Mouse (Mus musculus): ENCODE measurements at regions not wholly inside any gene's neighbourhood (a gene's known extent, or its start where the extent isn't known, plus 50 kb on each side); places are given as distances from the start of the nearest gene placed in this dataset.

GRCm38 (mm10) chr16:5688322-5688721 lies 196.8 kb upstream of the Rbfox1 start:
- Histone ChIP-seq H3K4me3 (ENCODE audit: extremely low read depth, insufficient read depth, insufficient read length) (no peak overlapping the region), H3K27ac (ENCODE audit: insufficient read depth, low read length) (no peak overlapping the region), H3K36me3 (ENCODE audit: control insufficient read depth, insufficient read depth, low read length) (no peaks in the 10 kb centered on the region), H3K27me3 (ENCODE audit: control insufficient read depth, insufficient read depth, low read length) (no peaks in the 10 kb centered on the region), H3K4me1 (ENCODE audit: control insufficient read depth, insufficient read depth, insufficient read length) (no peaks in the 10 kb centered on the region)
- DNase-seq (ENCODE audit: low read depth in 1 of 2, low spot score in 2 of 2): no peak
- TF ChIP-seq POLR2A (IDR thresholded peaks at IDR 0.05; ENCODE audit: low read depth, low read length) (no peak), CTCF (IDR thresholded peaks at IDR 0.05; ENCODE audit: extremely low read depth, insufficient read depth, insufficient read length, insufficient replicate concordance) (no peak)
- WGBS: 80% methylated on average over 3 of the region's 3 CpGs

GRCm38 (mm10) chr16:5673372-5673960 lies 211.7 kb upstream of the Rbfox1 start:
- 71% methylated on average over 6 of the region's 6 CpGs for WGBS
- TF ChIP-seq CTCF (IDR thresholded peaks at IDR 0.05; ENCODE audit: extremely low read depth, insufficient read depth, insufficient read length, insufficient replicate concordance) (no peak), POLR2A (IDR thresholded peaks at IDR 0.05; ENCODE audit: low read depth, low read length) (no peak)
- no peaks in the 10 kb centered on the region for H3K36me3 ChIP-seq (ENCODE audit: control insufficient read depth, insufficient read depth, low read length)
- H3K4me3 ChIP-seq (ENCODE audit: extremely low read depth, insufficient read depth, insufficient read length): no peak overlapping the region
- H3K27me3 ChIP-seq (ENCODE audit: control insufficient read depth, insufficient read depth, low read length): no peaks in the 10 kb centered on the region
- H3K4me1 ChIP-seq (ENCODE audit: control insufficient read depth, insufficient read depth, insufficient read length): no peaks in the 10 kb centered on the region
- DNase-seq (ENCODE audit: low read depth in 1 of 2, low spot score in 2 of 2): no peak
- H3K27ac ChIP-seq (ENCODE audit: insufficient read depth, low read length): no peak overlapping the region

GRCm38 (mm10) chr16:5672871-5673270 lies 212.3 kb upstream of the Rbfox1 start:
- no peaks in the 10 kb centered on the region for H3K4me1 ChIP-seq (ENCODE audit: control insufficient read depth, insufficient read depth, insufficient read length)
- H3K27ac ChIP-seq (ENCODE audit: insufficient read depth, low read length): no peak overlapping the region
- 63% methylated on average over 4 of the region's 4 CpGs for WGBS
- TF ChIP-seq POLR2A (IDR thresholded peaks at IDR 0.05; ENCODE audit: low read depth, low read length) (no peak), CTCF (IDR thresholded peaks at IDR 0.05; ENCODE audit: extremely low read depth, insufficient read depth, insufficient read length, insufficient replicate concordance) (no peak)
- no peaks in the 10 kb centered on the region for H3K27me3 ChIP-seq (ENCODE audit: control insufficient read depth, insufficient read depth, low read length)
- no peak overlapping the region for H3K4me3 ChIP-seq (ENCODE audit: extremely low read depth, insufficient read depth, insufficient read length)
- H3K36me3 ChIP-seq (ENCODE audit: control insufficient read depth, insufficient read depth, low read length): no peaks in the 10 kb centered on the region
- no peak for DNase-seq (ENCODE audit: low read depth in 1 of 2, low spot score in 2 of 2)

DNA sequence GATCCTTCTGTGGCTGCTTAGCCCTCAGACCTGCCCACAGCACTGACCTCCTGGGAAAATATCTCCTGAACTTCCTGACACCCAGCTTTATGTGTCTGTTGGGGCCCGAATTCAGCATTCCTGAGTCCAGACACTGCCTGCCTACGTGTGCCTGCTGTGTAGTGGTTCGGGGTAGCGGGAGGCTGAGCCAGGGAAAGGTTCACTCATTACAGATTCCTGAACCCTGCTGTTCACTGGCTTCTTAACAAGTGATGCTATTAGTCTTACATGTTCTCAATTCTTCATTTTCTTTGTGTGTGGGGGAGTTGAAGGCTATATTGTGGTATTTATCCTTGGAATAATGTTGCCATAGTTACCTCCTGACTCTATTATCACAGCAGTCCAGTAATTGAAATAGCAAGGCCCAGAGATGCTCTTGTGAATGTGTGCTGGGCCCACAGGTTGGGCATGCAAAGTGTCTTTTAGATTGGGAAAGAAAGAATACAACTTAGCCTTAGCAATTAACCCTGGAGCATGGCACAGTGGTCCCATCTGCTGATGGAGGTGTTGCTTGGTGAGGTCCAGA lies 216.7 kb upstream of the Rbfox1 start:
- no peak overlapping the region for H3K4me3 ChIP-seq (ENCODE audit: extremely low read depth, insufficient read depth, insufficient read length)
- WGBS: 78% methylated on average over 4 of the region's 4 CpGs

DNA sequence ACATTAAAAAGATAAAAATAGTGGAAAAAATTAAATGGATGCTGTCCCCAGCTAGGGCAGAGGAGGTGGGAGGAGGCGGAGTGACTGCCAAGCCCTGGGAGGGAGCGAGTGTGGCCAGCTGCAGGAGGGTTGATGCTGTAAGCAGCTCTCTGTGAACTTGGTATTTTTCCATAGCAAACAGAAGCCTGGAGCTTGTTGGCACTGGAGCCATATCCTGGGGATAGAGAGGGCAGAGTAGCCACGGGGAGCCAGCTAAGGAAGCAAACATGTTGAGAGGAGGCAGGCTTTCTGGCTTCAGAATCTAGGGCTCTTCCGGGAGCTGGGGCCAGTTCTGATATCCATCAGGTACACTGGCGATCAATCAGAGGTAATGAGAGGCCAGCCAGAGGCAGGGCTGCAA lies 223.2 kb upstream of the Rbfox1 start:
- Histone ChIP-seq H3K27me3 (ENCODE audit: control insufficient read depth, insufficient read depth, low read length) (no peaks in the 10 kb centered on the region), H3K27ac (ENCODE audit: insufficient read depth, low read length) (no peak overlapping the region), H3K4me3 (ENCODE audit: extremely low read depth, insufficient read depth, insufficient read length) (no peak overlapping the region), H3K36me3 (ENCODE audit: control insufficient read depth, insufficient read depth, low read length) (no peaks in the 10 kb centered on the region), H3K4me1 (ENCODE audit: control insufficient read depth, insufficient read depth, insufficient read length) (no peaks in the 10 kb centered on the region)
- TF ChIP-seq POLR2A (IDR thresholded peaks at IDR 0.05; ENCODE audit: low read depth, low read length): no peak
- no peak for TF ChIP-seq CTCF (IDR thresholded peaks at IDR 0.05; ENCODE audit: extremely low read depth, insufficient read depth, insufficient read length, insufficient replicate concordance)
- DNase-seq (ENCODE audit: low read depth in 1 of 2, low spot score in 2 of 2): no peak
- whole genome bisulfite sequencing: 70% methylated on average over 5 of the region's 5 CpGs

More for the DNA sequence above, 216.7 kb upstream of the Rbfox1 start:
- Histone ChIP-seq H3K36me3 (ENCODE audit: control insufficient read depth, insufficient read depth, low read length) (no peaks in the 10 kb centered on the region), H3K27ac (ENCODE audit: insufficient read depth, low read length) (no peak overlapping the region), H3K27me3 (ENCODE audit: control insufficient read depth, insufficient read depth, low read length) (no peaks in the 10 kb centered on the region), H3K4me1 (ENCODE audit: control insufficient read depth, insufficient read depth, insufficient read length) (no peaks in the 10 kb centered on the region)
- DNase-seq (ENCODE audit: low read depth in 1 of 2, low spot score in 2 of 2): no peak
- TF ChIP-seq POLR2A (IDR thresholded peaks at IDR 0.05; ENCODE audit: low read depth, low read length): no peak
- TF ChIP-seq CTCF (IDR thresholded peaks at IDR 0.05; ENCODE audit: extremely low read depth, insufficient read depth, insufficient read length, insufficient replicate concordance): no peak

DNA sequence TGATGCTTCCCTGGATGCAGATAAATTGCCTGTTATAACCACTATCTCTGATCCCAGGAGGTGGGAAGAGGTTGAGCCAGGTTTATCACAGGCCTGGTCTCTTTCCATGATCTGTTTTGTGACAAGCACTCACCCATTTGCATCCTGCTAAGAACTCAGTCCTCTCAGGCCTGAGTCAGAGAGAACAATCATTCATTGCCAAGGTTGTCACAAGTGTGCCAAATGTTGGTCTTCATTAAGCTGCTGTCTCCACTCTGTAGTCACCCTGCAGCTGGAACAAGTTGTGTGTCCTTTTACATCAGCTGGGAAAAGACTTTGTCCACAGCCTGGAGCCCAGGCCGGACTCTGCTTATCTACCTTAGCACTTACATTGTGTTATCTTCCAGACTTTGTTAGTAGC lies 233.6 kb upstream of the Rbfox1 start:
- TF ChIP-seq CTCF (IDR thresholded peaks at IDR 0.05; ENCODE audit: extremely low read depth, insufficient read depth, insufficient read length, insufficient replicate concordance): no peak
- no peak for TF ChIP-seq POLR2A (IDR thresholded peaks at IDR 0.05; ENCODE audit: low read depth, low read length)
- Histone ChIP-seq H3K36me3 (ENCODE audit: control insufficient read depth, insufficient read depth, low read length) (no peaks in the 10 kb centered on the region), H3K4me1 (ENCODE audit: control insufficient read depth, insufficient read depth, insufficient read length) (no peaks in the 10 kb centered on the region), H3K4me3 (ENCODE audit: extremely low read depth, insufficient read depth, insufficient read length) (no peak overlapping the region), H3K27me3 (ENCODE audit: control insufficient read depth, insufficient read depth, low read length) (no peaks in the 10 kb centered on the region), H3K27ac (ENCODE audit: insufficient read depth, low read length) (no peak overlapping the region)
- DNase-seq (ENCODE audit: low read depth in 1 of 2, low spot score in 2 of 2): no peak
- WGBS: 74% methylated on average over 1 of the region's 1 CpGs

- H3K27me3 ChIP-seq (ENCODE audit: control insufficient read depth, insufficient read depth, low read length): no peaks in the 10 kb centered on the region
- H3K4me1 ChIP-seq (ENCODE audit: control insufficient read depth, insufficient read depth, insufficient read length): no peaks in the 10 kb centered on the region
- no peak overlapping the region for H3K4me3 ChIP-seq (ENCODE audit: extremely low read depth, insufficient read depth, insufficient read length)
- DNase-seq (ENCODE audit: low read depth in 1 of 2, low spot score in 2 of 2): no peak
- no peak for TF ChIP-seq CTCF (IDR thresholded peaks at IDR 0.05; ENCODE audit: extremely low read depth, insufficient read depth, insufficient read length, insufficient replicate concordance)
- TF ChIP-seq POLR2A (IDR thresholded peaks at IDR 0.05; ENCODE audit: low read depth, low read length): no peak
- WGBS: 64% methylated on average over 4 of the region's 4 CpGs
- H3K27ac ChIP-seq (ENCODE audit: insufficient read depth, low read length): no peak overlapping the region
- H3K36me3 ChIP-seq (ENCODE audit: control insufficient read depth, insufficient read depth, low read length): no peaks in the 10 kb centered on the region
Observed at GRCm38 (mm10) chr16:5651002-5651401, 234.2 kb upstream of the Rbfox1 start.

All from spleen, adult 2 months (tissue).